Mouse (Mus musculus) ES-E14 (cell line): Measurements from ENCODE around the gene Rnf187. TPM values are rescaled to one million over a fixed set of nuclear protein-coding genes. Genes with fewer than 3 reads are reported as not detected.
A peak's percentile ranks its signal among the peaks of the same experiment; 100 is the strongest.

ENCODE experiments used
- DNase-seq: peaks from one replicate; pipeline ENCODE4 v3.0.0-alpha.2; 2013; ENCODE audit warnings: low read depth, low spot score
- H3K27ac ChIP-seq: 2 replicates; pipeline ENCODE4 v1.5.1; 2012; ENCODE audit warnings: low read depth, mild to moderate bottlenecking, low read length, moderate library complexity, mixed read lengths; ENCODE audit not compliant: poor library complexity, insufficient read depth, severe bottlenecking
- H3K36me3 ChIP-seq: 2 replicates; pipeline ENCODE4 v1.6.1; 2012; ENCODE audit warnings: mild to moderate bottlenecking, low read length, moderate library complexity, mixed read lengths; ENCODE audit not compliant: control insufficient read depth, poor library complexity, insufficient read depth, severe bottlenecking
- H3K4me1 ChIP-seq, 2 experiments: fragments of 150-350 bp in 1 of 2; sonication (generic) in 1 of 2; 2 replicates each; pipeline ENCODE4 v1.6.1; 2012; ENCODE audit warnings: low read length in 2 of 2, mild to moderate bottlenecking in 1 of 2, mixed read lengths in 1 of 2; ENCODE audit not compliant: control insufficient read depth in 2 of 2, insufficient read depth in 2 of 2, poor library complexity in 1 of 2
- H3K4me3 ChIP-seq, 2 experiments: fragments of 150-350 bp in 1 of 2; sonication (generic) in 1 of 2; 2 replicates each; pipeline ENCODE4 v1.5.1; 2012; ENCODE audit warnings: low read length in 2 of 2, low read depth in 1 of 2, mild to moderate bottlenecking in 1 of 2, mixed read lengths in 1 of 2; ENCODE audit not compliant: insufficient read depth in 1 of 2, poor library complexity in 1 of 2, severe bottlenecking in 1 of 2
- H3K9ac ChIP-seq: 2 replicates; pipeline ENCODE4 v1.6.1; 2012; ENCODE audit warnings: low read depth, mild to moderate bottlenecking, low read length, mixed read lengths; ENCODE audit not compliant: poor library complexity, insufficient read depth, severe bottlenecking
- H3K9me3 ChIP-seq: fragments of 150-350 bp; sonication (generic); 2 replicates; pipeline ENCODE4 v1.6.1; 2012; ENCODE audit warnings: low read depth, mild to moderate bottlenecking, low read length; ENCODE audit not compliant: control insufficient read depth, insufficient read depth
- CHD2 ChIP-seq: IDR thresholded peaks from 2 replicates; pipeline ENCODE4 v1.6.1; 2014; ENCODE audit warnings: mild to moderate bottlenecking, low read depth, low read length, inconsistent platforms
- HCFC1 ChIP-seq: IDR thresholded peaks from 2 replicates; pipeline ENCODE4 v1.6.1; 2012; ENCODE audit warnings: low read length, inconsistent platforms, borderline replicate concordance; ENCODE audit not compliant: insufficient read depth
- MAFK ChIP-seq: IDR thresholded peaks from 2 replicates; pipeline ENCODE4 v1.6.1; 2014; ENCODE audit warnings: mild to moderate bottlenecking, low read depth, low read length, inconsistent platforms; ENCODE audit not compliant: insufficient read depth
- ZC3H11A ChIP-seq: IDR thresholded peaks from 2 replicates; pipeline ENCODE4 v1.6.1; 2012; ENCODE audit warnings: low read depth, mild to moderate bottlenecking, inconsistent platforms, low read length, borderline replicate concordance
- ZNF384 ChIP-seq: IDR thresholded peaks from 2 replicates; pipeline ENCODE4 v1.6.1; 2012; ENCODE audit warnings: low read depth, low read length, inconsistent platforms
- in situ Hi-C, 2 experiments: fragments of 600-800 bp; cut with MboI; formaldehyde crosslinking; loops; one replicate each; pipeline ENCODE4 v1.15.1; 2025; ENCODE audit warnings: low sequenced_read_pairs in 2 of 2, inconsistent platforms in 1 of 2; ENCODE audit not compliant: unreplicated experiment in 2 of 2
- total RNA-seq: library from RNA; depleted of rRNA; stranded (reverse); fragments of 300-350 nt; gene quantifications from 2 replicates; pipeline ENCODE4 v1.2.3, GENCODE M21; 2012

The Rnf187 gene
- total RNA-seq, 1 experiment = 115 TPM

- H3K9me3 ChIP-seq = no peaks in the 10 kb centered on the region
- TF ChIP-seq HCFC1 (no peak), MAFK (no peak), CHD2 (no peak), ZC3H11A (no peak), ZNF384 (no peak)
- H3K27ac ChIP-seq = no peak overlapping the region
- in situ Hi-C loops = no loop called here
- no peak overlapping the region for H3K4me3 ChIP-seq
- no peak overlapping the region for H3K9ac ChIP-seq
- no peak for DNase-seq
- no peaks in the 10 kb centered on the region for H3K36me3 ChIP-seq
- peaks cover 0 to 3% of the 10 kb centered on the region in 2 experiments; a peak in 1 of 4 replicates for H3K4me1 ChIP-seq
These were observed 12.5 kb upstream of the Rnf187 start for GRCm38 (mm10) chr11:58951210-58951609.

- in situ Hi-C loops = no loop called here
- Histone ChIP-seq H3K9me3 (no peaks in the 10 kb centered on the region), H3K4me3 (peak overlapping the region; percentile 57), H3K27ac (no peak overlapping the region), H3K36me3 (no peaks in the 10 kb centered on the region), H3K4me1 (no peaks in the 10 kb centered on the region), H3K9ac (no peak overlapping the region)
- no peak for DNase-seq
- TF ChIP-seq CHD2 (no peak), MAFK (peak; percentile 45; the same call in 1 of the 2 replicates)
These were observed 11.0 kb upstream of the Rnf187 start for GRCm38 (mm10) chr11:58949480-58950431.

- no peak for DNase-seq
- TF ChIP-seq ZC3H11A (no peak), MAFK (no peak), ZNF384 (no peak), HCFC1 (no peak), CHD2 (peak; percentile 76)
- H3K4me3 ChIP-seq = peak within 1 kb of the TSS; percentile 57
- H3K9ac ChIP-seq = peak within 1 kb of the TSS; percentile 41; the same call in 1 of the 2 replicates
- no peak within 1 kb of the TSS for H3K27ac ChIP-seq
- H3K9me3 ChIP-seq = no peaks in the 10 kb centered on the region
- H3K36me3 ChIP-seq = no peaks in the 10 kb centered on the region
- in situ Hi-C loops = no loop called here
- H3K4me1 ChIP-seq = no peaks in the 10 kb centered on the region
These were observed 10.1 kb upstream of the Rnf187 start, which contains the start of gene Hist3h2ba for GRCm38 (mm10) chr11:58948542-58949479. Gene Hist3h2ba, plus strand, starts transcription at chr11:58948920.

- Histone ChIP-seq H3K4me1 (no peaks in the 10 kb centered on the region), H3K9ac (no peak overlapping the region), H3K27ac (no peak overlapping the region), H3K4me3 (peak overlapping the region; percentile 35 to 57; a peak in 3 of 4 replicates), H3K36me3 (no peaks in the 10 kb centered on the region), H3K9me3 (no peaks in the 10 kb centered on the region)
- TF ChIP-seq ZC3H11A (no peak), ZNF384 (no peak), MAFK (no peak), HCFC1 (no peak), CHD2 (no peak)
- no peak for DNase-seq
- in situ Hi-C loops = no loop called here
These were observed 9.2 kb upstream of the Rnf187 start for GRCm38 (mm10) chr11:58947798-58948528.
